In the genomic region with DNA sequence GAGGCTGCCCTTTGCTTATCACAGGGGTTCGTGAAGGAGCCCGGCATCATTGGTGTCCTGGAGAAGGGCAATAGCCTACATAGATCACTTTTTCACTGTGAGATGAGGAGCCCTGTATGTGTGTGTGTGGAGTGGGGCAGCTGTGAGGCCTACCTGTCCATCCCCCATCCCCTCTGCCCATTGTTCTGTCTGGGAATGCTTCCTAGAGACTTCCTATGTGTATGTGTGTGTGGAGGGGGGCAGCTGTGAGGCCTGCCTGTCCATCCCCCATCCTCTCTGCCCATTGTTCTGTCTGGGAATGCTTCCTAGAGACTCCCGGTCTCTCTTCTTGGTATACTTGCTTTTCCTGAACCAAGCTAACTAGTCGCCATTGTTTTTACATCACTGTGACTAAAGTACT, we compare ENCODE assay signal across 25 mouse cellular contexts. TPM values are rescaled to one million over a fixed set of nuclear protein-coding genes. Genes with fewer than 3 reads are reported as not detected.
A peak's percentile ranks its signal among the peaks of the same experiment; 100 is the strongest.
DNase-seq lines count a peak whose midpoint lies in the region; ATAC-seq lines count a peak whose summit lies in the region.
"Had no signal": no experiment of that assay in that cellular context is flagged by ENCODE, and none has a peak within 500 bp of the region (broad histone marks: within the 10 kb centered on the region; RNA-seq: fewer than 3 reads in every experiment).

No protein-coding gene starts in this region.

- H3K36me3 ChIP-seq in liver, embryonic 13.5 days: peaks cover 79% of the 10 kb centered on the region
- H3K36me3 ChIP-seq in liver, embryonic 11.5 days (ENCODE audit: control insufficient read depth, insufficient read depth, low read length): peaks cover 8% of the 10 kb centered on the region
- H3K36me3 ChIP-seq in lung, embryonic 16.5 days (ENCODE audit: control insufficient read depth, insufficient read depth, low read length): peaks cover 10% of the 10 kb centered on the region

- H3K27me3 ChIP-seq in liver, embryonic 13.5 days: no peaks in the 10 kb centered on the region
- H3K27me3 ChIP-seq in liver, embryonic 11.5 days (replicated peaks; ENCODE audit: control insufficient read depth, insufficient read depth, low read length): no peaks in the 10 kb centered on the region
- H3K27me3 ChIP-seq in lung, embryonic 16.5 days (ENCODE audit: control insufficient read depth, insufficient read depth, low read depth, low read length): no peaks in the 10 kb centered on the region
- H3K27me3 ChIP-seq: embryonic facial prominence, embryonic 13.5 days; forebrain, embryonic 12.5 days; forebrain, embryonic 15.5 days; heart, embryonic 13.5 days; hindbrain, embryonic 13.5 days had no signal

- H3K4me2 ChIP-seq in liver, embryonic 13.5 days: no peak overlapping the region
- no peak overlapping the region for H3K4me2 ChIP-seq in liver, embryonic 11.5 days
- H3K4me2 ChIP-seq in lung, embryonic 16.5 days (ENCODE audit: low read depth, low read length): no peak overlapping the region
- H3K4me2 ChIP-seq: embryonic facial prominence, embryonic 13.5 days; forebrain, embryonic 12.5 days; forebrain, embryonic 15.5 days; heart, embryonic 13.5 days; hindbrain, embryonic 13.5 days had no signal

- H3K4me3 ChIP-seq in liver, embryonic 13.5 days (replicated peaks): no peak overlapping the region
- no peak overlapping the region for H3K4me3 ChIP-seq in liver, embryonic 11.5 days (ENCODE audit: low read depth, low read length)
- no peak overlapping the region for H3K4me3 ChIP-seq in lung, embryonic 16.5 days (ENCODE audit: low read length)
- H3K4me3 ChIP-seq: embryonic facial prominence, embryonic 10.5 days; embryonic facial prominence, embryonic 13.5 days; erythroblast, embryonic 14.5 days; forebrain, embryonic 12.5 days; forebrain, embryonic 15.5 days; heart, adult 2 months; heart, embryonic 13.5 days; hindbrain, embryonic 10.5 days; hindbrain, embryonic 13.5 days had no signal

- peak; percentile 86 for DNase-seq in heart, adult 11 months
- DNase-seq in heart, adult 9 months (ENCODE audit: low spot score in 2 of 2): no peak
- no peak for DNase-seq in liver, embryonic 13.5 days
- DNase-seq in liver, embryonic 11.5 days (ENCODE audit: low spot score): no peak
- DNase-seq in lung, postnatal 36 days: no peak
- DNase-seq: adrenal gland, adult 8-10 months; adrenal gland, postnatal 25 days; cerebellum, adult 11-12 months; cerebellum, adult 8-10 months; cerebellum, postnatal 10 days; cerebellum, postnatal 36 days; embryo, embryonic 11 days; gastrocnemius, postnatal 25 days; heart, adult 2 months had no signal

- no peak overlapping the region; the same call in 1 of the 2 replicates for H3K9ac ChIP-seq in liver, embryonic 13.5 days
- no peak overlapping the region for H3K9ac ChIP-seq in liver, embryonic 11.5 days (ENCODE audit: low read depth, low read length)
- no peak overlapping the region for H3K9ac ChIP-seq in lung, embryonic 16.5 days (ENCODE audit: low read length)
- H3K9ac ChIP-seq: embryonic facial prominence, embryonic 13.5 days; forebrain, embryonic 12.5 days; forebrain, embryonic 15.5 days; heart, embryonic 13.5 days; hindbrain, embryonic 13.5 days had no signal

- H3K27ac ChIP-seq in liver, embryonic 13.5 days: 0 out of 2 replicates have a peak overlapping the region, but pooled peaks have one; percentile 3
- no peak overlapping the region for H3K27ac ChIP-seq in liver, embryonic 11.5 days (ENCODE audit: low read depth, low read length)
- 0 out of 2 replicates have a peak overlapping the region, but pooled peaks have one; percentile 1 for H3K27ac ChIP-seq in lung, embryonic 16.5 days (ENCODE audit: low read length)
- H3K27ac ChIP-seq: embryonic facial prominence, embryonic 10.5 days; embryonic facial prominence, embryonic 13.5 days; forebrain, embryonic 12.5 days; forebrain, embryonic 15.5 days; heart, adult 2 months; heart, embryonic 13.5 days; hindbrain, embryonic 10.5 days; hindbrain, embryonic 13.5 days had no signal

- H3K4me1 ChIP-seq in liver, embryonic 13.5 days (replicated peaks): peaks cover 82% of the 10 kb centered on the region
- peaks cover 5% of the 10 kb centered on the region for H3K4me1 ChIP-seq in liver, embryonic 11.5 days (replicated peaks; ENCODE audit: control insufficient read depth, insufficient read depth, low read length)
- H3K4me1 ChIP-seq in lung, embryonic 16.5 days (replicated peaks; ENCODE audit: control insufficient read depth, insufficient read depth, low read length): peaks cover 6% of the 10 kb centered on the region; the same call in 1 of the 2 replicates
- H3K4me1 ChIP-seq: embryonic facial prominence, embryonic 13.5 days had no signal

- ATAC-seq in liver, embryonic 13.5 days (ENCODE audit: low read depth): 0 out of 2 replicates have a peak, but pooled peaks have one; percentile 20
- no peak for ATAC-seq in liver, embryonic 11.5 days (replicated peaks; ENCODE audit: low FRiP score)
- ATAC-seq in lung, embryonic 16.5 days (ENCODE audit: low read depth): peak; percentile 59
- ATAC-seq: activated CD4-positive, CD25-positive, alpha-beta regulatory T cell, adult 4 months; forebrain, embryonic 15.5 days; hindbrain, embryonic 16.5 days had no signal

- 79% methylated on average over 4 of the region's 4 CpGs for WGBS in liver, embryonic 13.5 days (ENCODE audit: insufficient replicate concordance)
- 84% methylated on average over 4 of the region's 4 CpGs for WGBS in liver, embryonic 11.5 days
- 64% methylated on average over 4 of the region's 4 CpGs for WGBS in lung, embryonic 16.5 days

- H3K9me3 ChIP-seq in liver, embryonic 13.5 days (replicated peaks): no peaks in the 10 kb centered on the region
- H3K9me3 ChIP-seq in liver, embryonic 11.5 days (ENCODE audit: control insufficient read depth, low read length): no peaks in the 10 kb centered on the region
- no peaks in the 10 kb centered on the region for H3K9me3 ChIP-seq in lung, embryonic 16.5 days (ENCODE audit: control insufficient read depth, low read length)
- H3K9me3 ChIP-seq: embryonic facial prominence, embryonic 13.5 days; forebrain, embryonic 12.5 days; forebrain, embryonic 15.5 days had no signal

RNA-seq across cellular contexts. Expression of a gene that starts 8.6 kb away (rescaled TPM):
- polyA plus RNA-seq in liver, embryonic 13.5 days (2015; fragmentation: Nextera tagmentation; extraction: Ambion mirVana): 27.3 and 28.7 TPM in 2 replicates
- polyA plus RNA-seq in liver, embryonic 11.5 days (2014; fragmentation: Nextera tagmentation; extraction: Ambion mirVana): 28.6 and 30.4 TPM in 2 replicates
- 39.6 and 42.1 TPM in 2 replicates for polyA plus RNA-seq in lung, embryonic 16.5 days (2015; fragmentation: Nextera tagmentation; extraction: Ambion mirVana)
